Mouse (Mus musculus) thymus, postnatal 0 days (tissue): ENCODE results near the gene Akap9. TPM values are rescaled to one million over a fixed set of nuclear protein-coding genes. Genes with fewer than 3 reads are reported as not detected.
"Not testable (repeated sequence)": the region's sequence is repeated elsewhere in the genome, so short reads cannot be mapped to it uniquely, and the experiment has no call there.

Source experiments
- DNase-seq: peaks from one replicate; pipeline ENCODE4 v3.0.0-alpha.2; 2015; ENCODE audit warnings: low spot score
- polyA plus RNA-seq: library from polyadenylated mRNA; unstranded; fragments of >200 nt; fragmentation: Nextera tagmentation; extraction: Ambion mirVana; gene quantifications from 2 replicates; pipeline ENCODE4 v1.2.1, GENCODE M21; 2015

Gene Akap9
- polyA plus RNA-seq, 1 experiment from 2014 or later: 118 TPM

DNA sequence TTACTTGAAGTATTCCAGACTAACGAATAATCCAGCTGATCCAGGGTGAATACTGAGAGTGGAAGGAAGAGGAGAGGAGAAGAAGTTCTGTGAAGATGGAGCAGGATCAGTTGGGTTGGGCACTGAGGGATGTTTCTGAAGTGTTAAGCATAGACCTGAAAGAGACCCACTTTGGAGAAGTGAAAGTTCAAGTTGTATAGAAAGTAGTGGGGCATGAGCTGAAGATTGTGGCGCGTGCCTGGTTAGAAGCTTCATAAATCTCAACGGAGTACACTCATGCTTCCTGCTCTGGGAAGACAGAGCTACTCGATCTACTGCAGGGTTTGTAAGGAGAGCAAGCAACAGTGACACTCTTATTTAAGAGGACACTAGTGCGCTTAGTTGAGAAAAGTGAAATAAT lies 41.3 kb downstream of the Akap9 start:
- no peak for DNase-seq

DNA sequence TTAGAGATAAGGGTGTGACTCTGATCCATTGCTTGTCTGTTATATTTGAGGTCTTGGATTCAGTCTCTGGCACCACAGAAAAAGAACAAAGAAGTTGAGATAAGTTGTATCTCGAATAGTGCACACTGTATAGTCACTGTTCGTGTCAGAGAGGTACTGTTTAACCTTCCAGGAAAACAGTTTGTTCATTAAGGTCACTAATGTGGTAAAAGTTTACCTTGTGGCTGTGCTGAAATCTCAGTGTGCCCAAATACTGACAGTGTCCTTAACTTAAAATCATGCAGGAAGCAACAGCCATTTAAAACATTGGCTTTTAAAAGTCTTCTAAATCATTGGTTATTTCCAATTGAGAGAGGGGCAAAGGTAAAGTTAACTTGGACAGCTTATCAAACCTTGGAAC lies 43.1 kb downstream of the Akap9 start:
- no peak for DNase-seq

DNA sequence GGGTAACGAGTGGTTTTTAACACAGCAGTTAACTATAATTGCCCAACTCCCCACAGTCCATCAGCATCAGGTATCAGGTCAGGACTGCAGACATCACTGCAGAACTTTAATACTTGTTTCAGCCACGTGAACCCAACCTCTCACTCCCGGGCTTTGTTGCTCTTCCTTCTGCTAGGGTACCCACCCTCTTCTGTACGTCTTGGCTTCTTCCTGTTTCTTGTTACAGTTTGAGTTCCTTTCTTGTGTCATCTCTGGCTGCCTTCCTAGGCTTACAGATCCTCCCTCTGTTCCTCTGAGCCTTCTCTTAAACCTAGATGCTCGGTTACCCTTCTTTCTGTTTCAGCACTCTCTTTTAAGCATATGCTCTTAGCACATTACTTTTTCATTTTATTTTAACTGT lies 45.9 kb downstream of the Akap9 start:
- DNase-seq: no peak

DNA sequence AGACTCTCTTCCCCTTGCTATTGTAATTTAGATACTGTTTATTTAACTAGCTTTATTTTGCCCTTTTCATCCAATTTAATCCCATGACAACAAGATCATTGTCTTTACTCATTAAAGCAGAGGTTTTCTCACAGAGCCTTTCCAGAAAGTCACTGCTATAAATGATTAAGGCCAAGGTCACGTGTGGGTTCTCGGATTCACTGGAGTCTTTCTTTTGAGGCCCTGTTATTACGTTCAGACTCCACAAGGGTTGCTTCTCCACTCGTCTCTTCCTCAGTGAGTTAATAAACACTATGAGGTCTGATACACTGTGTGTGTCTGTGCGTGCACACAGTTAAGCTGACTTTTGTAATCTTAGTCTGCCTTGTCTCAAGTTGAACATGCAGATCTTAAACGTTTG lies 47.0 kb downstream of the Akap9 start:
- no peak for DNase-seq

- no peak for DNase-seq
Measured at GRCm38 (mm10) chr5:3976111-3976510, 48.3 kb downstream of the Akap9 start.

DNA sequence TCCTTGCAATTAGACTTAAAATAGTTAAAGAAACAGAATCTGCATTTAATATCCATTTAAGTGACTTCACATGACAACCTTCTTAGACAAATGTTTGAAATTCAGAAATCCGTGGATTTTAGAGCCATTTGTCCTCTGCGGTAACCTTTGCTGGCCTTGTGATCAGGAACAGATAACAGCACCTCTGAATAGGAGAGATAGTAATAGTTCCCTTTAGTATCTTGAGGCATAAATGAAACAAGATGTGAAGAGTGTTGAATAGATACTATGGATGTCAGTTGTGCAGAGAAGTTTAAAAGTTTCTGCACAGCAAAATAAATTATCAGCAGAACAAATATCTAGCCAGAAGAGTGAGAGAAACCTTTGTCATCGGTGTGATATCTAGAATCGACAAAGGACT lies 50.0 kb downstream of the Akap9 start:
- no peak for DNase-seq

GRCm38 (mm10) chr5:3989608-3990007 lies 61.8 kb downstream of the Akap9 start:
- no peak for DNase-seq

DNA sequence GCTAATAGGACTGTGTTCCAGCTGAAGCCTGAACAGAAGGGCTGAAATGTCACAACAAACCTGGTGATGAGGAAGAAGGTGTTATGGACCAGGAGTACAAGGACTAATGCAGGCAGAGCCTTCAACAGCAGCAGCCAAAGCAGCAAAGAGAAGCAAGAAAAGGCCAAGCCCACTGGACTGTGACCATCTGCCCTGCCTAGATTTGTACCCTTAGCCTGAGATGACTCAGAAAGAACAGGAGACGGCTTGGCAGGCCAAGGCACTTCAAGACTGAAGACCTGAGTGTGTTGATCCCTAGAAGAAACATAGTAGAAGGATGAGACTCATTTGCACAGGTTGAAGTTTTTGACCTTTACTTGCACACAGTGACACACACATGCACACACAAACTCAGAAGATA lies 62.6 kb downstream of the Akap9 start:
- no peak for DNase-seq

GRCm38 (mm10) chr5:4004531-4005469 lies 76.9 kb downstream of the Akap9 start:
- DNase-seq: no peak

DNA sequence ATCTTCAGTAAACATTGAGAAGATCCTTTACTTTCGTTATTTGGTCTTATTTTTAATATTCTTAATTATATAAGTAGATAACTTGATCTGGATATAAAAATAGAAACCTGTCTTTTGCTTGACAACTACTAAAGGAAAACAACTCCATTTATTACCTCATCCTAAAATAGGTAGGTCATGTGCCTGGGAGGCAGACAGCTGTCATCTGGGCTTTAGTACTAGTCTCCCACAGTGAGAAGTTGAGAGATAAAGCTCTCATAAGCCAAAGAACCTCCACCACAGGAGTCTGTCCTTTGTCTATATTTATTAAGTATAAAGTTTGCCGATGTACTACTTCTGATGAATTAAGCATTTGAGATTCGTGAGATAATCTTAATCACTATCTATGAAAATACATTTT lies 78.8 kb downstream of the Akap9 start:
- DNase-seq: no peak

GRCm38 (mm10) chr5:4008266-4008665 lies 80.4 kb downstream of the Akap9 start:
- DNase-seq: no peak

GRCm38 (mm10) chr5:4009540-4009939 lies 81.7 kb downstream of the Akap9 start:
- DNase-seq: no peak

GRCm38 (mm10) chr5:4017646-4018045 lies 89.8 kb downstream of the Akap9 start:
- not testable (repeated sequence) for DNase-seq

- no peak for DNase-seq
Measured at GRCm38 (mm10) chr5:4019377-4019776, 91.5 kb downstream of the Akap9 start.

- no peak for DNase-seq
Measured at GRCm38 (mm10) chr5:4020018-4020417, 92.2 kb downstream of the Akap9 start.

DNA sequence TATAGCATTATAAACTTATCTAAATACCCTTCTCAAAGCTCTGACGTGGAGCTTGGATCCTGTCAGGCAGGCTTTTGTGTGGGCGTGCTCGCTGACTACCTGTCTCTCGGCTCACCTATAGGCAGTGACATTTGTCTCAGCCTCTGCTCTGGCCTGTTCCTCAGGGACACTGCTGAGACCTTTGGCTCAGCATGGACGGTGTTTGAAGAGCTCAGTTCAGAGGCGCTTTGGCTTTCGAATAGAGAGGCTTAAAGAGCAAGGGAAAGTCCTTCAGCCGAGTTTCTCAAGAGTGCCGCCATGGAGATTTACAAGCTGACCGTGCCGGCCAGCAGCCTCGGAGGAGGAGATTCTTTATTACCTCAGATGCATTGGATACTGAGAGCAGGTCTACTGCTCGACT lies 95.3 kb downstream of the Akap9 start:
- no peak for DNase-seq

- no peak for DNase-seq
Measured at GRCm38 (mm10) chr5:4023742-4024681, 96.2 kb downstream of the Akap9 start.

DNA sequence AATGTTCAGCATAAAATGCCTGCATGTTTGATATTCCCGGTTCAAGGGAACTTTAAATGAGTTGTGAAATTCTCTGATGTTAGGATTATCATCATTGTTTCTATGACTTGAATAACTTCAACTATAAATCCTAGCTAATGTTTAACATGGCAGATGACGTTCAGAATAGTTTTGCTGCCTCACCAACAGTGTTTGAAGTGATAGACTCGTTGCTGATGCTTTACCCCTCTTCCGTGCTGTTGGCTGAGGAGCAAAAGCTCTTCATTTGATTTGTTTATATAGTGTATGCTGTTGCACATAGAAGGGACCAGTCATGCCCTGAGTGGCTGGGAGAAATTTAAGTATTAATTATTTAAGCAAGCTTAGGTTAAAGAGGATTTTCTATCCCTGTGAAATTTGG lies 96.9 kb downstream of the Akap9 start:
- DNase-seq: no peak

DNA sequence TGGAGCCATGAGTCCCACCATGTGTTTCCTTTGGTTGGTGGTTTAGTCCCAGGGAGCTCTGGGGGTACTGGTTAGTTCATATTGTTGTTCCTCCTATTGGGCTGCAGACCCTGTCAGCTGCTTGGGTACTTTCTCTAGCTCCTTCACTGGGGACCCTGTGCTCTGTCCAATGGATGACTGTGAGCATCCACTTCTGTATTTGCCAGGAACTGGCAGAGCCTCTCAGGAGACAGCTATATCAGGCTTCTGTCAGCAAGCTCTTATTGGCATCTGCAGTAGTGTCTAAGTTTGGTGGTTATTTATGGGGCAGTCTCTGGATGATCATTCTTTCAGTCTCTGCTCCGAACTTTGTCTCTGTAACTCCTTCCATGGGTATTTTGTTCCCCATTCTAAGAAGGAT lies 98.5 kb downstream of the Akap9 start:
- not testable (repeated sequence) for DNase-seq

GRCm38 (mm10) chr5:4028486-4029173 lies 100.8 kb downstream of the Akap9 start:
- no peak for DNase-seq

- no peak for DNase-seq
Measured at GRCm38 (mm10) chr5:4031846-4032245, 104.0 kb downstream of the Akap9 start.

- no peak for DNase-seq
Measured at GRCm38 (mm10) chr5:4036686-4037085, 108.8 kb downstream of the Akap9 start.
